Mouse (Mus musculus) brain, embryonic 14.5 days (tissue): ENCODE data around the gene Zbtb16. TPM values are rescaled to one million over a fixed set of nuclear protein-coding genes. Genes with fewer than 3 reads are reported as not detected.
A peak's percentile ranks its signal among the peaks of the same experiment; 100 is the strongest.

ENCODE experiments used
- DNase-seq: peaks from one replicate; pipeline ENCODE4 v3.0.0-alpha.2; 2011; ENCODE audit warnings: low read depth
- CTCF ChIP-seq: fragments of 200-500 bp; IDR thresholded peaks from 2 replicates; pipeline ENCODE4 v1.5.1; 2012; ENCODE audit warnings: inconsistent platforms, mild to moderate bottlenecking, moderate library complexity, borderline replicate concordance; ENCODE audit not compliant: insufficient read depth, insufficient read length; ENCODE audit errors: extremely low read depth
- POLR2A ChIP-seq: fragments of 200-500 bp; IDR thresholded peaks from 2 replicates; pipeline ENCODE4 v1.6.1; 2012; ENCODE audit warnings: mild to moderate bottlenecking, inconsistent platforms, borderline replicate concordance; ENCODE audit not compliant: poor library complexity, insufficient read depth, insufficient read length, severe bottlenecking; ENCODE audit errors: extremely low read depth
- polyA plus RNA-seq: library from polyadenylated mRNA; depleted of rRNA; stranded (reverse); fragments of >200 nt; gene quantifications from 2 replicates; pipeline ENCODE4 v1.2.3, GENCODE M21; 2012

The Zbtb16 gene
- polyA plus RNA-seq, 1 experiment, result 4.1 TPM

GRCm38 (mm10) chr9:48712985-48713765 lies 122.8 kb downstream of the Zbtb16 start:
- TF ChIP-seq POLR2A, result no peak
- no peak for TF ChIP-seq CTCF

GRCm38 (mm10) chr9:48711826-48712225 lies 124.2 kb downstream of the Zbtb16 start:
- DNase-seq, result no peak

More at GRCm38 (mm10) chr9:48712985-48713765, 122.8 kb downstream of the Zbtb16 start:
- no peak for DNase-seq

GRCm38 (mm10) chr9:48711296-48711781 lies 124.7 kb downstream of the Zbtb16 start:
- TF ChIP-seq POLR2A (no peak), CTCF (no peak)
- peak; percentile 63 for DNase-seq

More at GRCm38 (mm10) chr9:48711826-48712225, 124.2 kb downstream of the Zbtb16 start:
- no peak for TF ChIP-seq POLR2A
- TF ChIP-seq CTCF, result no peak

GRCm38 (mm10) chr9:48710355-48711295 lies 125.4 kb downstream of the Zbtb16 start:
- peak; percentile 50 for DNase-seq
- TF ChIP-seq CTCF, result no peak
- TF ChIP-seq POLR2A, result no peak

GRCm38 (mm10) chr9:48707824-48708229 lies 128.2 kb downstream of the Zbtb16 start:
- TF ChIP-seq CTCF (no peak), POLR2A (no peak)

GRCm38 (mm10) chr9:48707134-48707823 lies 128.7 kb downstream of the Zbtb16 start:
- DNase-seq, result no peak
- no peak for TF ChIP-seq POLR2A
- TF ChIP-seq CTCF, result no peak

More at GRCm38 (mm10) chr9:48707824-48708229, 128.2 kb downstream of the Zbtb16 start:
- no peak for DNase-seq

- no peak for TF ChIP-seq POLR2A
- TF ChIP-seq CTCF, result no peak
- no peak for DNase-seq
Measured at GRCm38 (mm10) chr9:48701296-48701695, 134.7 kb downstream of the Zbtb16 start.

- TF ChIP-seq POLR2A (no peak), CTCF (no peak)
- no peak for DNase-seq
Measured at GRCm38 (mm10) chr9:48700871-48701270, 135.2 kb downstream of the Zbtb16 start.

- DNase-seq, result peak; percentile 36
- TF ChIP-seq CTCF, result no peak
- TF ChIP-seq POLR2A, result no peak
Measured at GRCm38 (mm10) chr9:48697470-48697815, 138.6 kb downstream of the Zbtb16 start.

- no peak for TF ChIP-seq POLR2A
- TF ChIP-seq CTCF, result no peak
Measured at GRCm38 (mm10) chr9:48696731-48697469, 139.1 kb downstream of the Zbtb16 start.

GRCm38 (mm10) chr9:48696330-48696729 lies 139.7 kb downstream of the Zbtb16 start:
- DNase-seq, result no peak
- TF ChIP-seq POLR2A (no peak), CTCF (no peak)

More at GRCm38 (mm10) chr9:48696731-48697469, 139.1 kb downstream of the Zbtb16 start:
- no peak for DNase-seq

GRCm38 (mm10) chr9:48695796-48696195 lies 140.2 kb downstream of the Zbtb16 start:
- TF ChIP-seq POLR2A (no peak), CTCF (no peak)
- no peak for DNase-seq
